Comparison of ENCODE assay signal across 8 mouse cellular contexts in the genomic region with DNA sequence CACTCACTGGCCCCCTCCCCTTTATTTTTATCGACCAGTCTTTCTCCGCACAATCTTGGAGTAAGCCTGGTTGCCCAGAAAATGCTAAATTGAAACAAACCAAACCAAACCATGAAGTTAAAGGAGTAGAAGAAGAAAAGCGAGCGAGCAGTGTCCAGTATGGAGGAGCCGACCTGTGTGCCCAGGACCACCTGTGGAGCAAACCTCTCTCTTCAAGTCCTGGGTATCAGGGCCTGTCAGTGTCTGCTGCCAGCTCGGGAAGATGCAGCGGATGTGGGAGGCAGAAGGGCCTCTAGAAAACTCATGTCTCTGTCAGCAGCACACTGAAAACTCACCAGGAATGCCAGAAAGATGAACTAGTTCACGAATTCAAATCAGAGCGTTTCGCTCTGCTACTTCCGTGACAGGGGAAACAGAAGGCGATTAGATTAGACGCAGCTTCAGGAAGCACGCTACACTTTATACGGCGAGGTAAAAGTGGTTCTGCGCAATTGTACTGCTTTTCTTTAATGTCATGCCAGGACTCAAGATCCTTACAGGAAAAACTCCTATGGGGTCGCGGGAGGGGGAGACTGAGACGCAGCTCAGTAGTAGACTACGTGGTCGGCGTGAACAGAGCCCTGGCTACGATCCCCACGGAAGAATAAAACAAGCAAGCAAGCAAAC. TPM values are rescaled to one million over a fixed set of nuclear protein-coding genes. Genes with fewer than 3 reads are reported as not detected.
A peak's percentile ranks its signal among the peaks of the same experiment; 100 is the strongest.
DNase-seq lines count a peak whose midpoint lies in the region; ATAC-seq and TF ChIP-seq lines count a peak whose summit lies in the region.

No protein-coding gene starts in this region.

- peak in 1 of 2 experiments; percentile 19 for DNase-seq in heart, adult 2 months
- no peak for DNase-seq in heart, postnatal 4 days
- peak; percentile 43 for DNase-seq in limb, embryonic 10.5 days (ENCODE audit: low spot score)
- no peak for DNase-seq in urinary bladder, postnatal 10 days (ENCODE audit: low spot score)
- no peak for DNase-seq in layer of hippocampus, postnatal 10 days (ENCODE audit: low spot score in 2 of 2)

- no peaks in the 10 kb centered on the region for H3K36me3 ChIP-seq in heart, adult 2 months (ENCODE audit: control insufficient read depth, insufficient read depth, low read length)
- no peaks in the 10 kb centered on the region for H3K36me3 ChIP-seq in E14TG2a.4 (ENCODE audit: insufficient read depth, low read length)
- no peaks in the 10 kb centered on the region for H3K36me3 ChIP-seq in forebrain, embryonic 13.5 days (ENCODE audit: poor library complexity, severe bottlenecking)
- H3K36me3 ChIP-seq in limb, embryonic 10.5 days: no peaks in the 10 kb centered on the region
- no peaks in the 10 kb centered on the region for H3K36me3 ChIP-seq in midbrain, embryonic 15.5 days (replicated peaks)

- H3K4me2 ChIP-seq in forebrain, embryonic 13.5 days: peak overlapping the region; percentile 88
- H3K4me2 ChIP-seq in midbrain, embryonic 15.5 days: peak overlapping the region; percentile 84

- TF ChIP-seq CTCF in heart, adult 2 months (IDR thresholded peaks at IDR 0.05): no peak
- no peak for TF ChIP-seq CTCF in E14TG2a.4 (conservative IDR thresholded peaks at IDR 0.05; ENCODE audit: low read length)

- intact Hi-C loops in heart, adult 2 months (cut with DNase I): no loop called here

- ATAC-seq in forebrain, embryonic 13.5 days: no peak; the same call in 1 of the 2 replicates
- peak; percentile 25 for ATAC-seq in midbrain, embryonic 15.5 days (replicated peaks)

- H3K4me1 ChIP-seq in heart, adult 2 months (ENCODE audit: control insufficient read depth, insufficient read depth, low read length): peaks cover 3% of the 10 kb centered on the region
- peaks cover 50% of the 10 kb centered on the region for H3K4me1 ChIP-seq in E14TG2a.4 (replicated peaks; ENCODE audit: low read depth, low read length)
- H3K4me1 ChIP-seq in forebrain, embryonic 13.5 days: peaks cover 45% of the 10 kb centered on the region
- peaks cover 66% of the 10 kb centered on the region for H3K4me1 ChIP-seq in limb, embryonic 10.5 days
- H3K4me1 ChIP-seq in midbrain, embryonic 15.5 days: peaks cover 37% of the 10 kb centered on the region

- no peaks in the 10 kb centered on the region for H3K79me2 ChIP-seq in heart, adult 2 months (replicated peaks; ENCODE audit: control insufficient read depth, insufficient read depth, low read length)

- no peak for TF ChIP-seq POLR2A in heart, adult 2 months (IDR thresholded peaks at IDR 0.05; ENCODE audit: insufficient read depth, low read depth, low read length)

- H3K4me3 ChIP-seq in heart, adult 2 months: peak overlapping the region; percentile 49
- H3K4me3 ChIP-seq in E14TG2a.4 (replicated peaks; ENCODE audit: low read length): peak overlapping the region; percentile 58
- H3K4me3 ChIP-seq in forebrain, embryonic 13.5 days: peak overlapping the region; percentile 45
- peak overlapping the region; percentile 61 for H3K4me3 ChIP-seq in limb, embryonic 10.5 days
- H3K4me3 ChIP-seq in midbrain, embryonic 15.5 days: peak overlapping the region; percentile 42

- no peak overlapping the region; the same call in 1 of the 2 replicates for H3K9ac ChIP-seq in heart, adult 2 months (ENCODE audit: low read depth, low read length)
- peak overlapping the region; percentile 55 for H3K9ac ChIP-seq in forebrain, embryonic 13.5 days
- H3K9ac ChIP-seq in midbrain, embryonic 15.5 days: peak overlapping the region; percentile 14; the same call in 1 of the 2 replicates

- WGBS in heart, adult 2 months: 11% methylated on average over 25 of the region's 25 CpGs
- WGBS in forebrain, embryonic 13.5 days: 5% methylated on average over 25 of the region's 25 CpGs
- 6% methylated on average over 25 of the region's 25 CpGs for WGBS in limb, embryonic 10.5 days
- 4% methylated on average over 25 of the region's 25 CpGs for WGBS in midbrain, embryonic 15.5 days

- no peaks in the 10 kb centered on the region for H3K27me3 ChIP-seq in heart, adult 2 months (ENCODE audit: control insufficient read depth, insufficient read depth, low read length)
- H3K27me3 ChIP-seq in E14TG2a.4 (ENCODE audit: insufficient read depth, low read length): peaks cover 79% of the 10 kb centered on the region
- peaks cover 23% of the 10 kb centered on the region for H3K27me3 ChIP-seq in forebrain, embryonic 13.5 days
- peaks cover 7% of the 10 kb centered on the region; the same call in 1 of the 2 replicates for H3K27me3 ChIP-seq in limb, embryonic 10.5 days (ENCODE audit: low read depth, poor library complexity, severe bottlenecking)
- peaks cover 15% of the 10 kb centered on the region for H3K27me3 ChIP-seq in midbrain, embryonic 15.5 days (replicated peaks)

- TF ChIP-seq EP300 in heart, adult 2 months (IDR thresholded peaks at IDR 0.05; ENCODE audit: insufficient read depth, low read depth, low read length): no peak

- H3K9me3 ChIP-seq in E14TG2a.4 (ENCODE audit: low read length): no peaks in the 10 kb centered on the region
- H3K9me3 ChIP-seq in forebrain, embryonic 13.5 days (replicated peaks): no peaks in the 10 kb centered on the region
- H3K9me3 ChIP-seq in limb, embryonic 10.5 days (replicated peaks): no peaks in the 10 kb centered on the region
- no peaks in the 10 kb centered on the region for H3K9me3 ChIP-seq in midbrain, embryonic 15.5 days

- H3K27ac ChIP-seq in heart, adult 2 months: no peak overlapping the region
- no peak overlapping the region for H3K27ac ChIP-seq in forebrain, embryonic 13.5 days
- peak overlapping the region; percentile 85 for H3K27ac ChIP-seq in limb, embryonic 10.5 days
- no peak overlapping the region for H3K27ac ChIP-seq in midbrain, embryonic 15.5 days

RNA-seq across cellular contexts. Expression of a gene that starts 45.2 kb away (rescaled TPM):
- total RNA-seq in heart, adult 2 months (2021): 10 to 100 TPM in 1 of 2 experiments, 1 to 10 TPM in 1; 8.2 to 11.4 TPM
- 7.6 and 8.6 TPM in 2 replicates for polyA plus RNA-seq in heart, adult 2 months (2012; rRNA removed)
- 10 to 100 TPM; 15.0 to 18.4 TPM for total RNA-seq in heart, postnatal 4 days (2021)
- polyA plus RNA-seq in forebrain, embryonic 13.5 days (2015; fragmentation: Nextera tagmentation; extraction: Ambion mirVana): 23.9 and 25.9 TPM in 2 replicates
- 28.8 and 32.3 TPM in 2 replicates for polyA plus RNA-seq in limb, embryonic 10.5 days (2016; fragmentation: Nextera tagmentation; extraction: Ambion mirVana)
- polyA plus RNA-seq in midbrain, embryonic 15.5 days (2015; fragmentation: Nextera tagmentation; extraction: Ambion mirVana): 25.6 and 30.1 TPM in 2 replicates
- total RNA-seq in layer of hippocampus, postnatal 10 days (2021): 10 to 100 TPM; 18.6 to 22.2 TPM
